In genomic region chr12:52910819-52911218, GRCm38 (mm10) we compare ENCODE assay signal across 10 mouse cellular contexts.
DNase-seq lines count a peak whose midpoint lies in the region; ATAC-seq and TF ChIP-seq lines count a peak whose summit lies in the region.
"Had no signal": no experiment of that assay in that cellular context is flagged by ENCODE, and none has a peak within 500 bp of the region (broad histone marks: within the 10 kb centered on the region; RNA-seq: fewer than 3 reads in every experiment).

No protein-coding gene starts in this region.

- peak; percentile 82 to 96 (median 86) for TF ChIP-seq CTCF in MEL (IDR thresholded peaks at IDR 0.05 in 2 of 3, conservative IDR thresholded peaks at IDR 0.05 in 1 of 3; ENCODE audit: control insufficient read depth in 1 of 3, insufficient read depth in 1 of 3, low read depth in 2 of 3, low read length in 3 of 3, poor library complexity in 1 of 3, severe bottlenecking in 1 of 3)
- TF ChIP-seq CTCF in cerebellum, adult 2 months (IDR thresholded peaks at IDR 0.05; ENCODE audit: borderline replicate concordance, insufficient read depth, low read depth, low read length): peak; percentile 94
- peak; percentile 94 for TF ChIP-seq CTCF in spleen, adult 2 months (IDR thresholded peaks at IDR 0.05; ENCODE audit: extremely low read depth, insufficient read depth, insufficient read length, insufficient replicate concordance)

- no peak overlapping the region for H3K27ac ChIP-seq in forebrain, embryonic 11.5 days (ENCODE audit: low read depth, low read length)
- H3K27ac ChIP-seq in forebrain, embryonic 12.5 days: no peak overlapping the region
- no peak overlapping the region for H3K27ac ChIP-seq in MEL (ENCODE audit: control insufficient read depth, low read depth, low read length)
- H3K27ac ChIP-seq in cerebellum, adult 2 months (ENCODE audit: insufficient read depth, low read length): no peak overlapping the region
- H3K27ac ChIP-seq in spleen, adult 2 months (ENCODE audit: insufficient read depth, low read length): no peak overlapping the region
- H3K27ac ChIP-seq: macrophage had no signal

- TF ChIP-seq EP300 in MEL (IDR thresholded peaks at IDR 0.05; ENCODE audit: low read depth in 1 of 2, low read length in 2 of 2): no peak

- 26% methylated on average over 8 of the region's 8 CpGs for WGBS in forebrain, embryonic 11.5 days
- 24% methylated on average over 8 of the region's 8 CpGs for WGBS in forebrain, embryonic 12.5 days
- WGBS in cerebellum, adult 2 months: 25% methylated on average over 8 of the region's 8 CpGs
- WGBS in spleen, adult 2 months: 22% methylated on average over 8 of the region's 8 CpGs

- H3K4me3 ChIP-seq in forebrain, embryonic 11.5 days (ENCODE audit: low read depth, low read length): no peak overlapping the region
- H3K4me3 ChIP-seq in forebrain, embryonic 12.5 days (replicated peaks): no peak overlapping the region
- no peak overlapping the region for H3K4me3 ChIP-seq in MEL (ENCODE audit: control insufficient read depth in 1 of 2, insufficient read depth in 1 of 2, low read depth in 2 of 2, low read length in 2 of 2)
- H3K4me3 ChIP-seq in cerebellum, adult 2 months (replicated peaks; ENCODE audit: insufficient read depth, low read depth, low read length): no peak overlapping the region
- H3K4me3 ChIP-seq in spleen, adult 2 months (ENCODE audit: extremely low read depth, insufficient read depth, insufficient read length): no peak overlapping the region

- no peaks in the 10 kb centered on the region for H3K9me3 ChIP-seq in forebrain, embryonic 11.5 days (ENCODE audit: control insufficient read depth, low read length)
- no peaks in the 10 kb centered on the region for H3K9me3 ChIP-seq in forebrain, embryonic 12.5 days
- no peaks in the 10 kb centered on the region for H3K9me3 ChIP-seq in MEL (replicated peaks; ENCODE audit: insufficient read depth, low read length)

- no peaks in the 10 kb centered on the region for H3K27me3 ChIP-seq in forebrain, embryonic 11.5 days (ENCODE audit: control insufficient read depth, insufficient read depth, low read length)
- no peaks in the 10 kb centered on the region for H3K27me3 ChIP-seq in forebrain, embryonic 12.5 days
- peaks cover 0 to 2% of the 10 kb centered on the region in 2 experiments; a peak in 2 of 4 replicates for H3K27me3 ChIP-seq in MEL (ENCODE audit: control insufficient read depth in 1 of 2, insufficient read depth in 2 of 2, low read length in 2 of 2)
- H3K27me3 ChIP-seq in cerebellum, adult 2 months (ENCODE audit: control insufficient read depth, insufficient read depth, low read length): no peaks in the 10 kb centered on the region
- H3K27me3 ChIP-seq in spleen, adult 2 months (ENCODE audit: control insufficient read depth, insufficient read depth, low read length): no peaks in the 10 kb centered on the region

- peak; percentile 89 for TF ChIP-seq RAD21 in MEL (IDR thresholded peaks at IDR 0.05; ENCODE audit: low read depth, low read length)

- H3K79me2 ChIP-seq in MEL (ENCODE audit: control insufficient read depth, insufficient read depth, low read length, poor library complexity): no peaks in the 10 kb centered on the region

- peak; percentile 88 for DNase-seq in forebrain, embryonic 11.5 days (ENCODE audit: low spot score)
- peak; percentile 70 for DNase-seq in MEL (ENCODE audit: low read depth, low spot score)
- peak; percentile 46 to 66 for DNase-seq in cerebellum, adult 2 months
- DNase-seq in gastrocnemius, adult 8-10 months (ENCODE audit: low spot score in 2 of 2): peak; percentile 22 to 34
- peak; percentile 59 for DNase-seq in layer of hippocampus, adult 9-11 months
- peak; percentile 36 for DNase-seq in lung, postnatal 25 days (ENCODE audit: low spot score)
- DNase-seq in spleen, adult 2 months (ENCODE audit: low read depth in 1 of 2, low spot score in 2 of 2): peak; percentile 1 to 46

- H3K4me2 ChIP-seq in forebrain, embryonic 11.5 days (ENCODE audit: low read depth, low read length, severe bottlenecking): no peak overlapping the region
- no peak overlapping the region for H3K4me2 ChIP-seq in forebrain, embryonic 12.5 days

- no peak for TF ChIP-seq POLR2A in MEL (IDR thresholded peaks at IDR 0.05; ENCODE audit: control insufficient read depth in 1 of 2, insufficient read depth in 1 of 2, low read depth in 1 of 2, low read length in 2 of 2, poor library complexity in 1 of 2)
- TF ChIP-seq POLR2A in cerebellum, adult 2 months (IDR thresholded peaks at IDR 0.05; ENCODE audit: borderline replicate concordance, insufficient read depth, low read length): no peak
- TF ChIP-seq POLR2A in spleen, adult 2 months (IDR thresholded peaks at IDR 0.05; ENCODE audit: low read depth, low read length): no peak

- no peak overlapping the region for H3K9ac ChIP-seq in forebrain, embryonic 11.5 days (ENCODE audit: low read length)
- no peak overlapping the region for H3K9ac ChIP-seq in forebrain, embryonic 12.5 days
- H3K9ac ChIP-seq in MEL (ENCODE audit: control insufficient read depth, low read depth, low read length, poor library complexity, severe bottlenecking): no peak overlapping the region

- no peak for ATAC-seq in forebrain, embryonic 11.5 days (replicated peaks; ENCODE audit: low FRiP score)
- ATAC-seq in forebrain, embryonic 12.5 days (ENCODE audit: low FRiP score): no peak; the same call in 1 of the 2 replicates

- no peaks in the 10 kb centered on the region for H3K36me3 ChIP-seq in forebrain, embryonic 11.5 days (ENCODE audit: control insufficient read depth, insufficient read depth, low read length)
- H3K36me3 ChIP-seq in forebrain, embryonic 12.5 days (replicated peaks): no peaks in the 10 kb centered on the region
- no peaks in the 10 kb centered on the region for H3K36me3 ChIP-seq in MEL (ENCODE audit: control insufficient read depth in 1 of 2, insufficient read depth in 2 of 2, low read length in 2 of 2)
- H3K36me3 ChIP-seq in spleen, adult 2 months (ENCODE audit: control insufficient read depth, insufficient read depth, low read length): no peaks in the 10 kb centered on the region
- H3K36me3 ChIP-seq: G1E had no signal

- H3K4me1 ChIP-seq in forebrain, embryonic 11.5 days (replicated peaks; ENCODE audit: control insufficient read depth, insufficient read depth, low read length): no peaks in the 10 kb centered on the region
- H3K4me1 ChIP-seq in forebrain, embryonic 12.5 days: peaks cover 6% of the 10 kb centered on the region; the same call in 1 of the 2 replicates
- no peaks in the 10 kb centered on the region for H3K4me1 ChIP-seq in MEL (ENCODE audit: control insufficient read depth in 1 of 2, insufficient read depth in 2 of 2, low read length in 2 of 2)
- H3K4me1 ChIP-seq in cerebellum, adult 2 months (ENCODE audit: control insufficient read depth, insufficient read depth, low read length): no peaks in the 10 kb centered on the region
- no peaks in the 10 kb centered on the region for H3K4me1 ChIP-seq in spleen, adult 2 months (ENCODE audit: control insufficient read depth, insufficient read depth, insufficient read length)

TF ChIP-seq in MEL, 35 proteins besides CTCF, POLR2A, EP300 and RAD21:
- TF ChIP-seq GABPA (IDR thresholded peaks at IDR 0.05; ENCODE audit: low read depth, low read length) (no peak), ELF1 (IDR thresholded peaks at IDR 0.05; ENCODE audit: low read depth, low read length) (no peak), NRF1 (IDR thresholded peaks at IDR 0.05; ENCODE audit: insufficient read depth, low read depth, low read length, poor library complexity, severe bottlenecking) (no peak), JUND (IDR thresholded peaks at IDR 0.05; ENCODE audit: low read depth, low read length) (0 out of 2 replicates have a peak, but pooled peaks have one; percentile 21), MYC (IDR thresholded peaks at IDR 0.05; ENCODE audit: low read depth, low read length) (0 out of 2 replicates have a peak, but pooled peaks have one; percentile 29), CHD2 (IDR thresholded peaks at IDR 0.05; ENCODE audit: low read length) (no peak), POLR2AphosphoS2 (IDR thresholded peaks at IDR 0.05; ENCODE audit: low read length) (no peak), SMC3 (IDR thresholded peaks at IDR 0.05; ENCODE audit: low read depth, low read length) (peak; percentile 77), ZC3H11A (IDR thresholded peaks at IDR 0.05; ENCODE audit: low read depth, low read length) (peak; percentile 76), ETS1 (IDR thresholded peaks at IDR 0.05; ENCODE audit: low read depth, low read length) (no peak), ZMIZ1 (IDR thresholded peaks at IDR 0.05; ENCODE audit: low read depth, low read length) (no peak), POLR2AphosphoS5 (IDR thresholded peaks at IDR 0.05; ENCODE audit: borderline replicate concordance, low read depth, low read length) (no peak), MXI1 (IDR thresholded peaks at IDR 0.05; ENCODE audit: low read depth, low read length) (no peak), HCFC1 (IDR thresholded peaks at IDR 0.05; ENCODE audit: low read depth, low read length) (no peak), TAL1 (IDR thresholded peaks at IDR 0.05; ENCODE audit: low read length) (no peak), BHLHE40 (IDR thresholded peaks at IDR 0.05; ENCODE audit: borderline replicate concordance, low read depth, low read length) (no peak)

Comparison
In these comparisons a context has a peak if more than half of its experiments do, and no peak if none do; other contexts are left out.
1. DNase-seq: peak in every context shown above with its lines; median percentile 88 in forebrain, embryonic 11.5 days; 70 in MEL; 59 in layer of hippocampus, adult 9-11 months; 56 in cerebellum, adult 2 months; 36 in lung, postnatal 25 days; 28 in gastrocnemius, adult 8-10 months; 24 in spleen, adult 2 months.